8 mouse cellular contexts compared by ENCODE assay signal in the genomic region with DNA sequence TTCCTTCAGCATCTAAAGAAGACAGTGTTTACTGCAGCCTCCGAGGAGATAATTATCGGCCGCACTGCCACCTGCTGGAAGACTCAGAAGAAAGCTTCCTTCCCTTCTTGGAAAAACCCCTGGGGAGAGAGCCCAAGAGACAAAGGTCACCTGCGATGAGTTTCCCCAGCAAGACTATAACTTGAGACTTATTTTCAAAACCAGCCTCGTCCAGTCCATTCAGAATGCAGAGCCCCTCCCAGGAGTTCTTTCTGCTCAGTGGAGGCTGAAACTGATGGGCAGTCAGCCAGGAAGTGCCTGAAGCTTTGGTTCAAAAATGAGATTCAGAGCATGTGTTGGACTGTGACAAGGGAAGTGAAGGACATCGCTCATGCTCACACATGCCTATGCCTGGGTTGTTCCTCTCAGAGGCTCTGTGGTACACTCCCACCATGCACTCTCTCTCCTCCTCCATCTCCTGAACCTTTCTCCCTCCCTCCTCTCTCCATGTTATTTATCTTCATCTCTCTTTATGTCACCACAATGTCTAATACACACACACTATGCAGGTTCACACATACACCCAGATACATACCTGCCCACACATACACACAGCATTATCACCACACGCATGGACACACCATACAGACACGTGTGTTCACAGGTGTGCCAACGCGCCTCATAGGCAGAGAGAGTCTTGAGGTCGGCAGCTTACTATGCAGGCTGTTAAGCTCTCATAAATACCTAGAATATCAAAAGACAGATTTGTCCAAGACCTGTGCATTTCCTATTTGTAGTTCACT.
DNase-seq lines count a peak whose midpoint lies in the region; ATAC-seq and TF ChIP-seq lines count a peak whose summit lies in the region.

No protein-coding gene starts in this region.

- H3K27me3 ChIP-seq in CH12.LX (replicated peaks): no peaks in the 10 kb centered on the region
- no peaks in the 10 kb centered on the region for H3K27me3 ChIP-seq in forebrain, embryonic 12.5 days

- H3K4me3 ChIP-seq in CH12.LX (replicated peaks in 1 of 3; ENCODE audit: low read depth in 2 of 3, low read length in 2 of 3, poor library complexity in 1 of 3): no peak overlapping the region
- no peak overlapping the region for H3K4me3 ChIP-seq in forebrain, embryonic 12.5 days (replicated peaks)

- peak; percentile 48 for DNase-seq in CH12.LX (ENCODE audit: extremely low read depth)
- DNase-seq in adrenal gland, adult 2 months: peak; percentile 61
- DNase-seq in heart, postnatal 14 days: peak; percentile 63 to 64
- peak; percentile 85 for DNase-seq in kidney, postnatal 14 days
- DNase-seq in lung, postnatal 25 days (ENCODE audit: low spot score): peak; percentile 26
- DNase-seq in right cerebral cortex, postnatal 14 days: peak; percentile 71
- no peak for DNase-seq in natural killer cell, adult 2 months (ENCODE audit: low spot score in 2 of 2)

- intact Hi-C loops in heart, postnatal 14 days (cut with DNase I): loop anchor here (2.0 to 10.0 kb wide), 4 partner anchors 607 to 1807 kb away; no protein-coding TSS in a partner anchor

- 0 out of 2 replicates have a peak overlapping the region, but pooled peaks have one; percentile 14 for H3K4me2 ChIP-seq in CH12.LX (ENCODE audit: insufficient read depth, low read depth, poor library complexity, severe bottlenecking)
- H3K4me2 ChIP-seq in forebrain, embryonic 12.5 days: no peak overlapping the region

- dilution Hi-C loops in CH12.LX (cut with MboI; ENCODE audit: extremely low pct_ligation_motif_present, extremely low pct_unique_long_range_greater_than_20kb, low sequenced_read_pairs): no loop called here

- H3K36me3 ChIP-seq in CH12.LX (replicated peaks in 1 of 2; ENCODE audit: control insufficient read depth in 1 of 2, insufficient read depth in 1 of 2, low read length in 1 of 2): no peaks in the 10 kb centered on the region
- H3K36me3 ChIP-seq in forebrain, embryonic 12.5 days (replicated peaks): no peaks in the 10 kb centered on the region

- 56% methylated on average over 11 of the region's 11 CpGs for WGBS in forebrain, embryonic 12.5 days

- H3K27ac ChIP-seq in CH12.LX (ENCODE audit: insufficient read depth, low read depth): no peak overlapping the region
- no peak overlapping the region for H3K27ac ChIP-seq in forebrain, embryonic 12.5 days

- in situ Hi-C loops in CH12.LX (cut with MboI; ENCODE audit: low pct_ligation_motif_present, low pct_unique_long_range_greater_than_20kb, low sequenced_read_pairs): loop anchor here (10.0 kb wide), 2 partner anchors 605 to 1805 kb away; a partner anchor contains a TSS

- peak in 1 of 2 experiments; percentile 65; a peak in 2 of 4 replicates for TF ChIP-seq CTCF in CH12.LX (conservative IDR thresholded peaks at IDR 0.05 in 1 of 2, IDR thresholded peaks at IDR 0.05 in 1 of 2; ENCODE audit: low read depth in 2 of 2, low read length in 2 of 2)

- peaks cover 0 to 7% of the 10 kb centered on the region in 2 experiments; a peak in 2 of 4 replicates for H3K4me1 ChIP-seq in CH12.LX (ENCODE audit: control insufficient read depth in 1 of 2, insufficient read depth in 2 of 2)
- peaks cover 36% of the 10 kb centered on the region for H3K4me1 ChIP-seq in forebrain, embryonic 12.5 days

- peak; percentile 30; the same call in 1 of the 2 replicates for ATAC-seq in forebrain, embryonic 12.5 days (ENCODE audit: low FRiP score)

- H3K79me2 ChIP-seq in CH12.LX (replicated peaks; ENCODE audit: control insufficient read depth, extremely low read depth, insufficient read depth, poor library complexity, severe bottlenecking): no peaks in the 10 kb centered on the region

- TF ChIP-seq EP300 in CH12.LX (IDR thresholded peaks at IDR 0.05; ENCODE audit: low read length): no peak

- no peak overlapping the region for H3K9ac ChIP-seq in CH12.LX (ENCODE audit: insufficient read depth, low read depth)
- no peak overlapping the region for H3K9ac ChIP-seq in forebrain, embryonic 12.5 days

- peak; percentile 42 for TF ChIP-seq RAD21 in CH12.LX (IDR thresholded peaks at IDR 0.05; ENCODE audit: low read depth, low read length)

- TF ChIP-seq POLR2A in CH12.LX (IDR thresholded peaks at IDR 0.05; ENCODE audit: low read depth, low read length): no peak

- H3K9me3 ChIP-seq in CH12.LX (replicated peaks; ENCODE audit: low read length): no peaks in the 10 kb centered on the region
- no peaks in the 10 kb centered on the region for H3K9me3 ChIP-seq in forebrain, embryonic 12.5 days

TF ChIP-seq in CH12.LX, 34 proteins besides CTCF, POLR2A, EP300 and RAD21:
- peak; percentile 55 for TF ChIP-seq SMC3 (IDR thresholded peaks at IDR 0.05; ENCODE audit: low read depth, low read length)
- TF ChIP-seq ZKSCAN1 (IDR thresholded peaks at IDR 0.05; ENCODE audit: borderline replicate concordance, low read depth, low read length): no peak
- no peak for TF ChIP-seq HCFC1 (IDR thresholded peaks at IDR 0.05; ENCODE audit: low read depth, low read length)
- TF ChIP-seq RCOR1 (conservative IDR thresholded peaks at IDR 0.05; ENCODE audit: low read depth, low read length): no peak
- no peak for TF ChIP-seq NELFE (IDR thresholded peaks at IDR 0.05; ENCODE audit: low read depth, low read length)
- no peak for TF ChIP-seq USF1 (IDR thresholded peaks at IDR 0.05; ENCODE audit: low read depth, low read length)
- no peak for TF ChIP-seq JUND (conservative IDR thresholded peaks at IDR 0.05; ENCODE audit: low read depth, low read length)
- no peak for TF ChIP-seq MAZ (IDR thresholded peaks at IDR 0.05; ENCODE audit: low read depth, low read length)
- no peak for TF ChIP-seq TCF12 (IDR thresholded peaks at IDR 0.05; ENCODE audit: low read depth, low read length)

Comparison
In these comparisons a context has a peak if more than half of its experiments do, and no peak if none do; other contexts are left out.
1. DNase-seq: peak in CH12.LX (single experiment), adrenal gland, adult 2 months (single experiment), heart, postnatal 14 days (2 of 2), kidney, postnatal 14 days (single experiment), lung, postnatal 25 days (single experiment) and right cerebral cortex, postnatal 14 days (single experiment); none in natural killer cell, adult 2 months (0 of 2).